Mouse (Mus musculus): ENCODE data around the gene Dpf2. TPM values are rescaled to one million over a fixed set of nuclear protein-coding genes. Genes with fewer than 3 reads are reported as not detected.

Dpf2 gene
- polyA plus RNA-seq, 1 experiment from 2014 or later, result 73.2 TPM

DNA sequence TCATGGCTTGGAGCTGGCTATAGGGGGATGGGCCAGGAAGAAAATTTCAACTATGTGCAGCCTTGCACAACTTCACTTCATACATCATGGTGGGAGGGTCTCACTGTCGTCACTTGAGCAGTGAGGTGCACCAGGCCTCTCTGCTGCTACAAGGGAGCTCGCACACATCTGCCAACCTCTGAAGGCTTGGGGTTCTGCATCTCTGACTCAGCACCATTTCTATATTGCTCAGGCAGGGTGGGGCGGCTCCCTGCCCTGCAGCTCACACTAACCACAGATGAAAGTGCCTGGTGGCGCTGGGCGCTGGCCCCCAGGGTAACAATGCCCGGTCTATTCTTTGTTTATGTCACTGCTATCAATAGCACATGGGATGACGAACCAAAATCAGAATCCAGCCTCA, 32.2 kb upstream of the Dpf2 start:
- H3K9ac ChIP-seq, result no peak overlapping the region
- no peaks in the 10 kb centered on the region for H3K27me3 ChIP-seq (replicated peaks)
- no peak overlapping the region for H3K4me2 ChIP-seq
- peaks cover 27% of the 10 kb centered on the region for H3K4me1 ChIP-seq
- H3K27ac ChIP-seq, result peak overlapping the region; percentile 43
- H3K36me3 ChIP-seq, result peaks cover 100% of the 10 kb centered on the region
- ATAC-seq, result peak; percentile 46
- no peak overlapping the region for H3K4me3 ChIP-seq
- WGBS (ENCODE audit: insufficient replicate concordance), result 69% methylated on average over 7 of the region's 7 CpGs
- no peaks in the 10 kb centered on the region for H3K9me3 ChIP-seq (replicated peaks)

DNA sequence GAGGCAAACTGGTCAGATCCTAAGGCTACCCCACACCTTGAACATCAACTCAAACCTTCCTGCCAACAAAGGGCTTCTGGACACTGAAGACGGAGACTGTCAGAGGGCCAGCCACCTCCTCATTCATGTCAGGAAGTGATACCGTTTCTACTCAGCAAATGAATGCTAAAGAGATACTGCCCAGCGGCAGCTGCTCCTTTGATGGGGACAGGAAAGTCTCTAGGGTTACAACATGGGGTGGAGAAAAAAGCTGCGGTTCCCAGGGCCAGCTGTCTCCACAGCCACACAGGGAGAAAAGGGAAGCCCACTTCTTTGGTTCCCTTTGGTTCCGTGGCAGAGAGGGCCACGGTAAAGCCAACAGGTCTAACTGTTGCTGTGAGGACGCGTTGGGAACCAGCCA, 31.3 kb upstream of the Dpf2 start:
- Histone ChIP-seq H3K9me3 (replicated peaks) (no peaks in the 10 kb centered on the region), H3K4me3 (no peak overlapping the region), H3K9ac (no peak overlapping the region), H3K27ac (peak overlapping the region; percentile 43; the same call in 1 of the 2 replicates), H3K27me3 (replicated peaks) (no peaks in the 10 kb centered on the region), H3K4me1 (peaks cover 35% of the 10 kb centered on the region), H3K36me3 (peaks cover 100% of the 10 kb centered on the region), H3K4me2 (no peak overlapping the region)
- 65% methylated on average over 8 of the region's 8 CpGs for WGBS (ENCODE audit: insufficient replicate concordance)
- no peak for ATAC-seq

DNA sequence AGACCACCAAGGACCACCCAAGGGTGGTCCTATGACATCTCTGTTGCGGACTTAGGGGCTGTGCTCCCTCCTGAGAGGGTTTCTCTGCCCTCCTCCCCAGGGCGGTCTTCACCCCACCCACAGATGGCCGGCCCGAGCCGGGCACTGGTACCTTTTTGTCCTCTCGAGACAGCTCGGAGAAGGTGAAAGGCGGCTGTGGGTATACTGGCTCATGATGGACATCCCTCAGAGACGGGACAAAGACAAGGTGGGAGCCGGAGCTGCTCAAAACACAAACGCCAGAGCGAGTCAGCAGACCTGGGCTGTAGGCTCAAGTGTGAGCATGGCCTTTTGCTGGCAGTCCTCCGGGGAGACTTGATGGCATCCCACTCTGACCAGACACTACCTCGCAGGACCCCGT, 30.6 kb upstream of the Dpf2 start:
- Histone ChIP-seq H3K36me3 (peaks cover 99% of the 10 kb centered on the region), H3K27ac (no peak overlapping the region), H3K9me3 (replicated peaks) (no peaks in the 10 kb centered on the region), H3K27me3 (replicated peaks) (no peaks in the 10 kb centered on the region), H3K4me2 (no peak overlapping the region), H3K4me3 (no peak overlapping the region), H3K4me1 (peaks cover 42% of the 10 kb centered on the region), H3K9ac (no peak overlapping the region)
- WGBS (ENCODE audit: insufficient replicate concordance), result 92% methylated on average over 15 of the region's 15 CpGs
- ATAC-seq, result no peak

DNA sequence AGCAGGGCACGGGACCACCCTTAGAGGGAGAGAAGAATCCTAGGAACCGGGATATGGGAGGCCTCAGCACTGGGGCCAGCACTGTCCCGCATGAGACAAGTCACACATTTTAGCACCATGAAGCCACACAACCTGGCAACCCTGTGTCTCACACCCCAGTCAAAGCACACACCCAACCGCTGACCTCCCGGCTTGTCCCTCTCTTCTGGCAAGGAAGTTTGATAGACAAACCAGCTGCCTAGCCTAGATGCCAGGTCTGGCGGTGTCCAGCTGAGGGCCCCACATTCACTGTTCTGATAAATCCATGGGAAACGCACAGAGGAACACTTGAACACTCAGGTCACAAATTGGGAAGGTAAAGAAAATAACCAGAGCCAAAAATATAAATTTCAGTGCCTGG, 29.8 kb upstream of the Dpf2 start:
- WGBS (ENCODE audit: insufficient replicate concordance), result 87% methylated on average over 7 of the region's 7 CpGs
- Histone ChIP-seq H3K27ac (no peak overlapping the region), H3K4me3 (no peak overlapping the region), H3K4me2 (no peak overlapping the region), H3K36me3 (peaks cover 91% of the 10 kb centered on the region), H3K27me3 (replicated peaks) (no peaks in the 10 kb centered on the region), H3K9me3 (replicated peaks) (no peaks in the 10 kb centered on the region), H3K4me1 (peaks cover 50% of the 10 kb centered on the region), H3K9ac (no peak overlapping the region)
- no peak for ATAC-seq

DNA sequence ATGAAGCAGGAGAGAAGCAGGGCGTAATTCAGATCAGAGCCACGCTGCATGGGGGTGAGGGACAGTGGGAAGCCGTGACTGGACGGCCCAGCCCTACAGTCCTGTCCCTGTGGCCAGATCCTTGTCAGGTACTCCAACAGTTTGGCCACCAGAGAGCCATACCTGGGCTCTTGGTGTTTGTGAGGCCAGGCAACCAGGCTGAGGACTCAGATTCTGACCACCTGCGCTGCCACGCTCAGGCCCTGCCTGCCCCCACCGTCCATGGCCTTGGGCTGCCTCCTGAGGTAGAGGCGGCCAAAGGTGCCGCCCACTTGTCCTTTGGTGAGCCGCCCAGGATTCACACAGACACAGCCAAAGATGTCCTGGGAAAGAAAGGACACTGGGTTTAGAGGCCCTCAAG, 27.8 kb upstream of the Dpf2 start:
- Histone ChIP-seq H3K36me3 (peaks cover 71% of the 10 kb centered on the region), H3K4me3 (no peak overlapping the region), H3K4me2 (no peak overlapping the region), H3K9me3 (replicated peaks) (no peaks in the 10 kb centered on the region), H3K4me1 (peaks cover 52% of the 10 kb centered on the region), H3K9ac (no peak overlapping the region), H3K27me3 (replicated peaks) (no peaks in the 10 kb centered on the region), H3K27ac (no peak overlapping the region)
- no peak for ATAC-seq
- WGBS (ENCODE audit: insufficient replicate concordance), result 91% methylated on average over 10 of the region's 10 CpGs

DNA sequence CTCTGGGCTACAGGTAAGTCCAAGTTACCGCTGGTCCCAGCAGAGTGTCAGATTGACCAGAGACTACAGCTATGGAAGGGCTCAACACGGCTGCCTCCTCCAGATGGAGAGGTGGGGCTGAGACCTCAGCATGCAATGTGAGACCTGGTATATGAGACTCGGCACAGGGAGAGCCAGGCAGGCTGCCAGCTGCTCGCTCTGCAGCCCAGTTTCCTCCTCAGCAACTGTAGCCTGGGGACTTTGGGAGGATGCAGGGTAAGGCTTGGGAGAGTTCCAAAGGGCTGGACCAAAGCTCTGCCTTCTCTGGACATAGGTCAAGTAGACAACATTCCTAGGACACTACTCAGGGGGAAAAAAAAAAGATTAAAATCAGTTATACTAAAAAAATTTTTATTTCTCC, 27.4 kb upstream of the Dpf2 start:
- no peak overlapping the region for H3K4me3 ChIP-seq
- H3K9me3 ChIP-seq (replicated peaks), result no peaks in the 10 kb centered on the region
- H3K36me3 ChIP-seq, result peaks cover 67% of the 10 kb centered on the region
- peaks cover 52% of the 10 kb centered on the region for H3K4me1 ChIP-seq
- 77% methylated on average over 4 of the region's 4 CpGs for WGBS (ENCODE audit: insufficient replicate concordance)
- H3K9ac ChIP-seq, result no peak overlapping the region
- H3K27ac ChIP-seq, result no peak overlapping the region
- H3K27me3 ChIP-seq (replicated peaks), result peaks cover 2% of the 10 kb centered on the region; the same call in 1 of the 2 replicates
- H3K4me2 ChIP-seq, result no peak overlapping the region
- ATAC-seq, result no peak

DNA sequence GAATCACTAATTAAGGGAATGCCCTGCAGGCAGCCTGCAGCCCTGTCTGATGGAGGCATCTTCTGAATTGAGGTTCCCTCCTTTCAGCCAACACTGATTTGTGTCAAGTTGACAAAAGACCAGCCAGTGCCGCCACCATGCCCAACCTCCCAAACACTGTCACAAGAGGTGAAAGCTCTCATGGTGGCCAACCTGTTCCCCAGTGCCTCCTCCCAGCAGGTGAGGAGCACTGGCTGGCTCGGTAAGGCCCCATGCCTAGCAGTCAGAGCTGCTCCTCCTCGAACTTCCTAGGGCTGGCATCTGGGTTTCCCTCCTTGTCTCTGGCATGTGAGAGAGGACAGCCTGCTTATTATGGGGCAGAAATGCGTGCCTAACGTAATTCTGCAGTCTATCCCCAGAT, 26.9 kb upstream of the Dpf2 start:
- H3K4me3 ChIP-seq, result no peak overlapping the region
- no peak overlapping the region for H3K27ac ChIP-seq
- ATAC-seq, result no peak
- peaks cover 62% of the 10 kb centered on the region for H3K36me3 ChIP-seq
- H3K9me3 ChIP-seq (replicated peaks), result no peaks in the 10 kb centered on the region
- H3K9ac ChIP-seq, result no peak overlapping the region
- no peak overlapping the region for H3K4me2 ChIP-seq
- peaks cover 7% of the 10 kb centered on the region; the same call in 1 of the 2 replicates for H3K27me3 ChIP-seq (replicated peaks)
- 85% methylated on average over 5 of the region's 5 CpGs for WGBS (ENCODE audit: insufficient replicate concordance)
- H3K4me1 ChIP-seq, result peaks cover 51% of the 10 kb centered on the region

DNA sequence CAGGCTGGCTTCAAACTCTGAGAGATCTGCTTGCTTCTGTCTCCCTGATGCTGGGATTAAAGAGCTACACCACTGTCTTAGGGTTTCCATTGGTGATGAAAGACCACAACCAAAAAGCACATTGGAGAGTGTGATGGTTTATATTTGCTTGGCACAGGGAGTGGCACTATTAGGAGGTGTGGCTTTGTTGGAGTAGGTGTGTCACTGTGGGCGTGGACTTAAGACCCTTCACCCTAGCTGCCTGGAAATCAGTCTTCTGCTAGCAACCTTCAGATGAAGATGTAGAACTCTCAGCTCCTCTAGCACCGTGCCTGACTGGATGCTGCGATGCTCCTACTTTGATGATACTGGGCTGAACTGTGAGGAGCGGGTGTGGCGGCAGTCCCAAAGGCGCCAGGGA, 25.7 kb upstream of the Dpf2 start:
- peak overlapping the region; percentile 66 for H3K27ac ChIP-seq
- whole genome bisulfite sequencing (ENCODE audit: insufficient replicate concordance), result 75% methylated on average over 6 of the region's 6 CpGs
- H3K36me3 ChIP-seq, result peaks cover 50% of the 10 kb centered on the region
- no peak overlapping the region for H3K4me3 ChIP-seq
- peaks cover 18% of the 10 kb centered on the region for H3K27me3 ChIP-seq (replicated peaks)
- no peaks in the 10 kb centered on the region for H3K9me3 ChIP-seq (replicated peaks)
- H3K9ac ChIP-seq, result no peak overlapping the region
- peaks cover 43% of the 10 kb centered on the region for H3K4me1 ChIP-seq
- ATAC-seq, result no peak
- H3K4me2 ChIP-seq, result peak overlapping the region; percentile 56

DNA sequence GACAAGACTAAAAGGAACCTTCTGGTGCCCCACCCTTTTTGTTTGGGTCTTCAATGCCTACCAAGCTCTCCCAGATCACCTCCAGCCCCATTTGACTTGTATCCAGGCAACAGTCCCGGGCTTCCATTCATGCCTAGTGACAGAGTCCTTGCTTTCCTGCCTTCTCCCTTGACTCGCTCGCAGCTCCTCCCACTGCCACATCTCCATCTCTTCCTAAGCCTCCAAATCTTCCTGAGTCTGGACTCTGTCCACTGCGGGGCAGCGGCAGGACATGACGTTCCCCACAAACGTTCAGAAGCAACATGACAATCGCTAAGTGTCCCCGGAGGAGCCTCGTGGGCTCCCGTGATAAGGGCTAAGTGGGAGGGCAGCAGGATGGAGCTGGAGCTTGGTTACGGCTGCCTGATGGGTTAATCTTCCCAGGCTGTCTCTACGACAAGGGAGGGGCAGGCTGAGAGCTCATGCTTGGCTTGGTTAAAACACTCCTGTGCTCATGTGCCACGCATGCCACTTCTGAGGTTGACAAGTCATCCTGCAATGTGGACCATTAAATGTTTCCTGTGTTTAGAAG, 25.1 kb upstream of the Dpf2 start:
- Histone ChIP-seq H3K4me3 (peak overlapping the region; percentile 17; the same call in 1 of the 2 replicates), H3K4me1 (peaks cover 43% of the 10 kb centered on the region), H3K9ac (0 out of 2 replicates have a peak overlapping the region, but pooled peaks have one; percentile 31), H3K27me3 (replicated peaks) (peaks cover 19% of the 10 kb centered on the region), H3K36me3 (peaks cover 44% of the 10 kb centered on the region), H3K4me2 (peak overlapping the region; percentile 56), H3K9me3 (replicated peaks) (no peaks in the 10 kb centered on the region), H3K27ac (peak overlapping the region; percentile 66)
- 9% methylated on average over 14 of the region's 14 CpGs for WGBS (ENCODE audit: insufficient replicate concordance)
- ATAC-seq, result peak; percentile 75

DNA sequence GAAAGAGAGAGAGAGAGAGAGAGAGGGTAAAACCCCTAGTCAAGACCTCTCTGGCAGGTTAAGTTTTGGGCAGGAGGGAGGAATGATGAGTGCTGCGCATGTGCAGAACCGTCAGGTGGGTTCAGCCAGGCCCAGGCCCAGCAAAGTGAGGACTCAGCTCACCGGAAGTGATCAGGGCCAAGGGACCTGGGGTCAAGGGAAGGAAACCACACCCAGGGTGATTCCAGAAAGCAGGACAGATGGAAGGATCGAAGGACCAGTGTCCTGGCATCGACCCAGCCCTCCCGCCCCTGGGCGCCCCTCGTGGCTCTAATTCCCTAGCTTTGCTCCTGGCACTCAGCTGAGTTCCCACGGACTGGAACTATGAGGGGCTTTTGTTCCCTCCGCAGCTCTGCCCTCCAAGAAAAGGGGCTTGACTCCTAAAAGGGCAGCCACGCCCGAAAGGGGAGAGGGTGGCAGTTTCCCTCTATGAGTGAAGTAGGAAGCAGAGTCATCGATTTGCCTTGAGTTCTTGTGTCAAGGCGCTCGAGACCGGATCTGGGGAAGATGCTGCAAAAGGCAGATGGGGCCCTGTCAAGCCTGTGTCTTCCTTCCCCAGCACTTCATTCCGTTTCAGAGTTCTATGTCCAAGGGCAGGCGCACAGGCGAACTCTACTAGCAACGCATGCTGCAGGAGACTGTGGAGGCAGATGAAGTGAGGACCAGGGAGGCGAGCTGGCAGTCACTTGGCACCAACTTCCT, 24.5 kb upstream of the Dpf2 start:
- H3K36me3 ChIP-seq, result peaks cover 37% of the 10 kb centered on the region
- peak overlapping the region; percentile 66 for H3K27ac ChIP-seq
- H3K9ac ChIP-seq, result no peak overlapping the region
- 66% methylated on average over 21 of the region's 21 CpGs for WGBS (ENCODE audit: insufficient replicate concordance)
- H3K9me3 ChIP-seq (replicated peaks), result no peaks in the 10 kb centered on the region
- peaks cover 19% of the 10 kb centered on the region for H3K27me3 ChIP-seq (replicated peaks)
- H3K4me2 ChIP-seq, result peak overlapping the region; percentile 56
- peaks cover 43% of the 10 kb centered on the region for H3K4me1 ChIP-seq
- no peak for ATAC-seq
- H3K4me3 ChIP-seq, result no peak overlapping the region

DNA sequence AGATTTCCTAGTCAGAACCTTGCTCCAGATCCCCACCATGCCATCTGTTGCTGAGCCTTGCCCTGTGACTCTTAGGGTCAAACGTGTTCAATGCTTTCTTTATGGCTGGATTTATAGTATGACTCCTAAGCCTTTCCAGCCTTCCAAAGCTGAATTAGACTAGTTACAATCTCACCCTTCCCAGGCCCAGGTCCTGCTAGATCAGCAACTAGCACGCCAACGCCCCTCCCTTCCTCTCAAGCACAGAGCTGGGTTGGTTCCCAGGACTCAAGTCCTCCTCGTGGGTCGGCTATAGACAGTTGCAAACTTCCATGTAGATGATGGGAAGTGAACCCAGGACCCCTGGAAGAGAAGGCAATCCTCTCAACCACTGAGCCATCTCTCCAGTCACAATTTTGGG, 22.9 kb upstream of the Dpf2 start:
- Histone ChIP-seq H3K27me3 (replicated peaks) (peaks cover 19% of the 10 kb centered on the region), H3K4me3 (no peak overlapping the region), H3K9ac (no peak overlapping the region), H3K27ac (no peak overlapping the region), H3K4me2 (no peak overlapping the region), H3K9me3 (replicated peaks) (no peaks in the 10 kb centered on the region), H3K36me3 (peaks cover 22% of the 10 kb centered on the region), H3K4me1 (peaks cover 43% of the 10 kb centered on the region)
- ATAC-seq, result no peak
- WGBS (ENCODE audit: insufficient replicate concordance), result 52% methylated on average over 5 of the region's 5 CpGs

DNA sequence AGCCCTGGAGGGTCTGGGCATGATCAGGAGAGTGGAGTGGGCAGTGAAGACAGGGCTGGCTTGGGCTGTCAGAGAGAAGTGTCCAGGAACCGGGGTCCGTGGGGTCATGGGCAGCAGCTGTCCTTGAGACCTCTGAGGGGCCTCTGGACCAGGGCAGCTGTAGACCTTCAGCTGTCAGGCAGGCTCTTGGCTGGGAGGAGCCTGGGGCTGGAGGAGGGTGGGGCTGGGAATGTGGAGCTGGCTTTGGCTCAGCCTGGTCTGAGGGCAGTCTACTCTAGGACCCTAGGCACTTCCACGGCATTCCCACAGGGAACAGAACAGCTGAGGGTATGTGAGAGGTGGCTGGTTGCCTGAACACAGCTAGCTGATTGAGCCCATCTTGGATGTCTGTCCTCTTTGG, 22.5 kb upstream of the Dpf2 start:
- WGBS (ENCODE audit: insufficient replicate concordance), result 40% methylated on average over 3 of the region's 3 CpGs

More for the DNA sequence above, 22.5 kb upstream of the Dpf2 start:
- Histone ChIP-seq H3K9ac (no peak overlapping the region), H3K9me3 (replicated peaks) (no peaks in the 10 kb centered on the region), H3K36me3 (peaks cover 17% of the 10 kb centered on the region), H3K27me3 (replicated peaks) (peaks cover 19% of the 10 kb centered on the region), H3K27ac (no peak overlapping the region), H3K4me2 (no peak overlapping the region), H3K4me3 (no peak overlapping the region), H3K4me1 (peaks cover 43% of the 10 kb centered on the region)
- ATAC-seq, result no peak
